Mouse (Mus musculus): ENCODE measurements around the gene Gm5475. TPM values are rescaled to one million over a fixed set of nuclear protein-coding genes. Genes with fewer than 3 reads are reported as not detected.
A peak's percentile ranks its signal among the peaks of the same experiment; 100 is the strongest.
"Not testable (repeated sequence)": the region's sequence is repeated elsewhere in the genome, so short reads cannot be mapped to it uniquely, and the experiment has no call there.

Gm5475 gene
- total RNA-seq (2021) = not detected

DNA sequence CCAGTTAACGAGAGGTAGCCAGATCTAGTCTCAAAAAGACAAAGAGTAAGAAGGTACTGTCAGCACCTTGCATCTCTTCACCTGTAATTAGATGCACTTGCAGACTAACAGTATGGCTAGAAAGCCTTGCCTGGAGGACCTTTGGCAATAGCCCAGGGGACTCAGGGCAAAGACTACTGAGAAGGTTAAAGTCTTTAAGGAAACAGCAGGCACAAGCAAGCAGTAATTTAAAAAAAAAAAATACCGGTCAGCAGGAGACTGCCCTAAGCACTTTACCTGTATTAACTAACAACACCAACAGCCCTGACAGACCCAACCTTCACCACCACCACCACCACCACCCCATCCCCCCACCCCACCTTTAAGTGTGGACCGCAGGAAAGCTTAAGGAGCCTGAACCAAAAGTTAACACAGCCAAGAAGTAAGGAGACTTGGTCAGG, at the start of gene Gm5475:
Gene Gm5475, plus strand, starts transcription at position 390 of the 440 bp plus-strand sequence.
- DNase-seq (ENCODE audit: extremely low spot score in 1 of 2, low spot score in 1 of 2) = not testable (repeated sequence)

DNA sequence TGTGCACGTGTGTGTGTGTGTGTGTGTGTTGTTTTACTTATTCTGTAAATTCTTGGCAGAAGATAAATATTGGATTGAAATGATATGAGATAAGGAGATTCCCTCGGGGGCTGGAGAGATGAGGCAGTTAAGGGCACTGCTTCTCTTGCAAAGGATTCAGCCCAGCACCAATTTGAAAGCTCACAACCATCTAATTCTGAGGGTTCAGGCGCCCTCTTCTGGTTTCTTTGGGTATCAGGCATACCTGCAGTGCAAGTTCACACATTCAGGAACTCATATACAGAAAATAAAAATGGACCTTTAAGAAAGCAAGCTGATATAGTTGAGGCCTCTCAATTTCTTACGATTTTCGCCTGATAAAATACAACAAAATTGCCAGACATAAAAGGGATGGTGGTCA, 46.9 kb upstream of the Gm5475 start:
- DNase-seq (ENCODE audit: extremely low spot score in 1 of 2, low spot score in 1 of 2) = peak; percentile 27 to 74

DNA sequence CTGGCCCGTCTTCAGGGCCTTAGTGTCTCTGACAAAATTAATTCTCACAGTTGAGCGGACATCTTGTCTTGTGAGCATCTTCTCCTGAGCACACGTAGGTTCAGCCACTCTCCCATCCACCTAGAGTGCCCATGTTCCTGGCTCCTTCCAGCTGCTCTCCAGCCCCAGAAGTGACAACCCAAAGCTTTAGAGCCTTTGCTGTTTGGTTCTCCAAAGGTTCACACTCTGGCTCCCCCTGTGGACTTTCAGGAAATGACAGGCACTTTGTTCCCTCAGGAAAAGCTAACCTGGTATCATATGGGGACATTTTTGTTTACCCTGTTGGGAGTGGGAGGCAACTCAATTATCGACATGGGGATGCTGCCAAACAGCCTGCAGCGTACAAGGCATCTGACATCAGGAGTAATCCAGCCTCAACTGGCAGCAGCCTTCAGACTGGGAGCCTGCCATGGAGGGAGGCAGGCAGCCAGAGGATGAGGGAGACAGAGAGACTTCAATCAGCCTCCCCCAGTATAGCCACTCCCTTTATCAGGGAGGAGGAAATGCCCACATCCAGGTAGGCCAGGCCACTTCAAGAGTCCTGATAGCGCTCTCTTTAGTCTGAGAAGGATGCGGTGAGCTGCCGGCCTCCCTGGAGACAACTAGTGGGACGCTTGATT, 44.0 kb upstream of the Gm5475 start:
- not testable (repeated sequence) for DNase-seq (ENCODE audit: extremely low spot score in 1 of 2, low spot score in 1 of 2)

DNA sequence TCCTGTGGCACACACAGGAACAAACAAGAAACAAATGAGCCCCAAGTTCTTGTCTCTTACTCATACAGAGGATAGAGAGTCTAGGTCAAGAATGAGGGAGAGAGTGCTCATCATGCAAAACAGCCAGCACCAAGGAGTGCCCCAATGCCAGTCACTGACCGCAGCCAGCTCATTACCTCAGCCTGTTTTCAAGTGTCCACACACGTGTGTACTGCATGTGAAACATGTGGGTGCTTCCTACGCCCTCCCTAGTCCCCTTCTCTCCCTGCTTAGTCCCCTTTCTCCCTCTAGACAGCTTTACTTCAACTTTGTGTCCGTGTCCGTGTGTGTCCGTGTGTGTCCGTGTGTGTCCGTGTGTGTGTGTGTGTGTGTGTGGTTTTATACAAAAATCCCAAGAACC, 42.3 kb upstream of the Gm5475 start:
- DNase-seq (ENCODE audit: extremely low spot score in 1 of 2, low spot score in 1 of 2) = no peak

DNA sequence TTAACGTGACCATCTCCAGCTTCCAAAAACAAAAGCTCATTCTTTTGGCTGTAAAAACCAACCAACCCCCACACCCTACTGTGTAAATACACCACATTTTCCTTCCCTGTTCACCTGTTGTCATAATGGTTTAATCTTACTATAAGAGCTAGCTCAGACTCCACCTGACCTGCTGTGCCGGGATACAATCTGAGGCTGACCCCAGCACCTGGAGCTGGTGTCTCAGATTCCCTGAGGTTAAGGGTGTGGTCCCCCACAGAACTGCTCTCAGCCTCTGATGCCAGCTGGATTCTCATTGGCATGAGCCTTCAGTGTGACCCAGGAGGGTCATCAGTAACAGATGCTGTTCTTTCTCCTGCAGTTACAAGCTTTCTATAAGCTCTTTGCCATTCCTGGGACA, 41.8 kb upstream of the Gm5475 start:
- no peak for DNase-seq (ENCODE audit: extremely low spot score in 1 of 2, low spot score in 1 of 2)

DNA sequence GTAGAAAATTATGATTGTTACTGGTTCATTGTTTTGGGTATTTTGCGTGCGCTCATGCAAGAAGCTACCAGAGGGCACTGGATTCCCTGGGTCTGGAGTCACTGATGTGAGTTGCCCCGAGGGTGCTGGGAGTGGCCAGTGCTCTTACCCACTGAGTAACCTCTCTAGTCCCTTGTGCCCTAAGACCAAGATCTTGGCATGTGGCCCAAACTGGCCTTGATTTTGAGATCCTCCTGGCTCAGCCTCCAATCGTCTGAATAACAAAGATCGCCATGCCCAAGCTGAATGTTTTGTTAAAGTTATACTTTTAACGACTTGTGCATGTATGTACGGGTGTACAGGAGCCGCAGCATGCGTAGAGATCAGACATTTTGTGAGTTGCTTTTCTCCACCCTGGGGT, 36.2 kb upstream of the Gm5475 start:
- DNase-seq (ENCODE audit: extremely low spot score in 1 of 2, low spot score in 1 of 2) = no peak

DNA sequence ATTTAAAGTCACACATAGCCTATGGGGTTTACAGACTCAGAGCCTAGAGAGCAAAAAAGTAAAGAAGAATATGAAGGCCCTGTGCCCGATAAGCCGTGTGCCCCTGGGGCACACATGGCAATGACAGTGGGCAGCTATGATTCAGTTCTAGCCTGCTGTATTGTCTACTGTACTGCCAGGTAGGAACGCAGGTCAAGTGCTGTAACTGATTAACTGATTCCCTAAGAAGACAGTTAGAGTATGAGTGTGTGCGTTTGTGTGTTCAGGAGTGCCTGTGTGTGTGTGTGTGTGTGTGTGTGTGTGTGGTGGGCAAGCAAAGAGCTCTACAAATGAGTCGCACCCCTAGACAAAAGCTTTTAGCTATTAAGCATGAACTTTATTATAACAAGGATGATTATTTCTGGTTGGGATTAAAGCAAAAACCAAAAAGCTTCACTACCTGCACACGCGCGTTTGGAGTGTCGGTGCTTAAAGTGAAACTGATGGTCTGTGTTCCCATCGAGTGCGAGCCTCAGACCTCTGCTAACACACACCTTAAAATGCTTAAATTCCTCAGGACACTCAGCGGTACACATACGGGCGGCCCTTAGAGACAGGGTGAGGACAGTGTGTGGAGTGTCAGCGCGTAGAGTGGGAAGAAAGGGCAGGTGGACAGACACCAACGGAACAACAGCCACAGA, 34.3 kb upstream of the Gm5475 start:
- DNase-seq (ENCODE audit: extremely low spot score in 1 of 2, low spot score in 1 of 2) = no peak

DNA sequence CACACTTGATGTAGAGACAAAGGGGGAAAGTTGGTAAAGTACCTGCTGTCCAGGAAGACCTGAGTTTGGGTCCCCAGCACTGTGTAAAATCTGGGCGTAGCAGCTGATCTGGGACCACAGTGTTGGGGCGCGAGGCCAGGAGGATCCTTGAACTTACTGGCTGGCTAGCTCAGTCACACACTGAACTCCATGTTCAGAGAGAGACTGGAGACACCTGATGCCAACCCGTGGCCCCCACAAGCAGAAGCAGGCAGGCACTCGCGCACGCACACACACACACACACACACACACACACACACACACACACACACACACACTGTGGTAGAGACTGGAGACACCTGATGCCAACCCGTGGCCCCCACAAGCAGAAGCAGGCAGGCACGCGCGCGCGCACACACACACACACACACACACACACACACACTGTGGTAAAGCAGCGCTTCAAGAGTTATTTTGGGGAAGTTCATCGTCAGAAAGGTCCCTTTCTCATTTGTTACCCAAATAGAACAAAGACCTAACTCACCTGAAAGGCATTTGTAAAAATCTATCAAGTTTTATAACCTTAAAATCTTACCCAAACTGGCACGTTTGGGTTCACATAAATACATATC, 33.6 kb upstream of the Gm5475 start:
- no peak for DNase-seq (ENCODE audit: extremely low spot score in 1 of 2, low spot score in 1 of 2)

DNA sequence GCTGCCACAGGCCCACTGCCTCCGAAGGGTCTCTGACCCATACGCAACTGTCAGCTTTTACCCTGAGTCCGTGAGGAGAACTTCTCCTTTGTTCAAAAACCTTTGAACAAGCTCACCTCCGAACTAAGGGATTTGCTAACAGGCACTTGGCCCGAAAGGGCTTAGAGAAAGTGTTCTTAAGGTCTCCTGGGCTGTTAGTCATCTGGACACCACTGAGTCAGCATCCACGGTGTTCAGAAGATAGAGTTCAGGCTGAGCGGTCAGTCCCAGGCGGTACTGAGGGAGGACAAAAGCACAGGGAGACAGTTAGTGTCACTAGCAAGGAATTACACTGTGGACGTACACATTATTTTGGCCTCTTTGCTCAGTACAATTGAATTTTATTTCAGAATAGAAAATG, 33.1 kb upstream of the Gm5475 start:
- DNase-seq (ENCODE audit: extremely low spot score in 1 of 2, low spot score in 1 of 2) = no peak

DNA sequence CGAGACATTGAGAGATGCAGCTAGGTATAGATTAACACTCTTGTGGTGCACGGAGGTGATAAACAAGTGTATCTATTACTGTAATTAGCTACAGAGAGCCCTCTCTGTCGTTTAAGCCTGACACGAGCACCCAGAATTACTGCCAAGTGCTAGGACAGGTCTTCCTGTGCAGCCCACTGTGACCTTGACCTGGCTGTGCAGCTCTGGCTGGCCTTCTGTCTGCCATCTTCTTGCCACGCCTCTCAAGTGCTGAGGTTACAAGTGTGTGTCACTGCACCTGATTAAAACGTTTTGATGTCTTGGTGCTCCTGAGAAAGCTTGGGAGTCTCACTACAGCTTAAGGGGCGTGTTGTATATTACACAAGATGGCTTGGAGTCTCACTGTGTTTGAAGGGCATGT, 30.9 kb upstream of the Gm5475 start:
- DNase-seq (ENCODE audit: extremely low spot score in 1 of 2, low spot score in 1 of 2) = no peak

DNA sequence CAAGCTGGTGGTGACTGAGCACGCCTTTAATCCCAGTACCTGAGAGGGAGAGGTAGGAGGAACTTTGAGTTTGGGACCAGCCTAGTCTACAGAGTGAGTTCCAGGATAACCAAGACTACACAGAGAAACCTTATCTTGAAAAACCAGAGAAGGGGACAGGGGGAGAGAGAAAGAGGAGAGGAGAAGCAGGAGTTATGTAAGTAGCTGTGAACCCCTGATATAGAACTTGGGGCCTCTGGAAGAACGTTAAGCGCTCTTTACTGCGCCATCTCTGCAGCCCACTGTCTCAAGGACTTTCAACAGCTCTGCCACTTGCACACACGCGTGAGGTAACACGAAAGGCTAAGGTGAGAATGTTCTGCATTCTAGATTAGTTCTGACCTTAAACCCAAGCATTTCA, 30.3 kb upstream of the Gm5475 start:
- no peak for DNase-seq (ENCODE audit: extremely low spot score in 1 of 2, low spot score in 1 of 2)

DNA sequence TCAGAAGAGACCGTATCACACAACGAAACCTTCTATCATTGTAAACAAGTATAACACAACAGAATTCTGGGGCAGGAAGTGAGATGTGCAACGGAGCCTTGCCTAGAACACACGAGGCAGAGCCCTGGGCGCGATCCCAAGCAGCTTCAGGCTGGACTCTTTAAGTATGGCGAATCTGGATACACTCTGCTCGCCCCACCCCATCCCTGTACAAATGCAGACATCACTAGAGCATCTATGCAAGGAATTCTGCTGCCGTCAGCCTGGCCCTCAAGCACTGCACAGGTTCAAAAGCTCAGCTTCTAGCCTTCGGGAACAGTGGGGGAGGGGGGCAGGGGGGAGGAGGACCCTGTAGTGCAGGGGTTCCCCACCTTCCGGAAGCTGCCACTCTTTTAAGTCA, 28.9 kb upstream of the Gm5475 start:
- DNase-seq (ENCODE audit: extremely low spot score in 1 of 2, low spot score in 1 of 2) = no peak

DNA sequence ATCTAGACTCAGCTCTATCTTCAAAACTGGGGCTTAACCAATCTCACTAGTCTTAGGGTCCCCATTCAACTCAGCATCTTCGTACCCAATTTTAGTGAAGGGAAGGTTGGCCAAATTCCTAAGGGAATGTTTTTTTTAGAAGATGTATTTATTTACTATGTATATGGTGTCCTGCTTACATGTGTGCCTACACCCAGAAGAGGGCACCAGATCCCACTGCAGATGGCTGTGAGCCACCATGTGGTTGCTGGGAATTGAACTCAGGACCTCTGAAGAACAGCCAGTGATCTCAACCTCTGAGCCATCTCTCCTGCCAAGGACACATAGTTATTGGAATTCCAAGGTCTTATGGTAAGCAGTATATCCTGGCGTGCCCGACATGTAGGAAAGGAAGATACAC, 26.4 kb upstream of the Gm5475 start:
- no peak for DNase-seq (ENCODE audit: extremely low spot score in 1 of 2, low spot score in 1 of 2)

DNA sequence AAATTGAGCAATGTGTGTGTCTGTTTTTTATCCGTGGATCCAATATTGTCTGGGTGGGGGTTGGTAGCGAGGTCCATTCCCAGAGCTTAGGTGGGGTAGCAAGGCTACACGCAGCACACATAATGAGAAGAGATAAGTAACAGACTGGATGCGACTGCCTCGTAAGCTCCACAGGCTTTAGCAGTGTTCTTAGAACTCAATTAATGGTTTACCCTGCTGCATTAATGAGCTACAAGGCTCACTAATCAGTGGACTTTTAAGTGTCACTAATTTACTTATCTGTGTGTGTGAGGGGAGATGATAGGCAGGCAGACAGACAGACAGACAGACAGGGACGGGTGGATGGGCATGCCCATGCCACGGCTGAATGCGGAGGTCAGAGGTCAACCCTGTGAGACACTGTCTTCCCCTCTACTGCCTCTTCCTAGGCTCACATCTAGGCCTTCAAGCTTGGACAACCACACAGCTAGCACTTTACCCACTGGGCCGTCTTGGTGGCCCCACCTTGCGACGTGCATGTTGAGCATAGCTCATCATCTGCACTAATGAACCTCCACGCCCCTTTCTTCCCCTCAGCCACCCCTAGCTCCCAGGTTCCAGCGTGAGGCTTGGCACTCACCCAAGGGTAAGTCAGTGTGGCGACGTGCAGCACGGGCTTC, 21.2 kb upstream of the Gm5475 start:
- DNase-seq (ENCODE audit: extremely low spot score in 1 of 2, low spot score in 1 of 2) = no peak

DNA sequence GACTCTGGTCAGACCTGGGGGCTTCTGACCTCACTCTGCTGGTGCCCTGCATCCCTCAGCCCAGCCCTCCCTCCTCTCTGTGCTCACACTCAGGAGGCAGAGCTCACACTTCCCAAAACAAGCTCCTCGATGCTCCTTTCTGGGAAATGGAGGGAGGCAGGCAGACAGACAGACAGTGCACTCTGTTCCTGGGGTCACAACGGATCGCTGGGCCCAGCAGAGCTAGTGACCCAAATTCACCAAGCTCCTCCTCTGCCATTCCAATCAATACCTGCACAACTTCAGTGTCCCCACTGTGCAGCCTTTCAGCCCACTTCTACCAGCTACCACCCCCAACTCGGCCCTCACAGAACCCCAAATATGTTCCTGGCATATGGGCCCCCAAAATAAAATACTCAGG, 20.1 kb upstream of the Gm5475 start:
- DNase-seq (ENCODE audit: extremely low spot score in 1 of 2, low spot score in 1 of 2) = no peak

DNA sequence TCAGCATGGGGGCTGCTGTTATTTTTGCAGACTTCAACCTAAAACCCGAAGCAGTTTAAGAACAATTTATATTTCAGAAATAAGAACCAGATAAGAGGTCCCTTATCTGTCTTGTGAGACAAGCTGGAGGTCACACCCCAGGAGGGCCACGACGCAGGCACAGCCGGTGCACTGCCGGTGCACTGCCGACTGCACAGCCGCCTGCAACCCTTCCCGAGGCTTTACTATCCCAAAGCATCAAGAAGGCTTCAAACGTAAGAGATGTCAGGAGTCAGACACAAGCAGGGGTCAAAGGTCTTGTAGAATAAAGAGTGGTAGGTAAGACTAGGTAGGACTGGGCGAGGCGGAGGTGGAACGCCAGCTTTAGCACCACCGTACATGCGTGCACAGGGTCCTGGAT, 19.6 kb upstream of the Gm5475 start:
- no peak for DNase-seq (ENCODE audit: extremely low spot score in 1 of 2, low spot score in 1 of 2)

DNA sequence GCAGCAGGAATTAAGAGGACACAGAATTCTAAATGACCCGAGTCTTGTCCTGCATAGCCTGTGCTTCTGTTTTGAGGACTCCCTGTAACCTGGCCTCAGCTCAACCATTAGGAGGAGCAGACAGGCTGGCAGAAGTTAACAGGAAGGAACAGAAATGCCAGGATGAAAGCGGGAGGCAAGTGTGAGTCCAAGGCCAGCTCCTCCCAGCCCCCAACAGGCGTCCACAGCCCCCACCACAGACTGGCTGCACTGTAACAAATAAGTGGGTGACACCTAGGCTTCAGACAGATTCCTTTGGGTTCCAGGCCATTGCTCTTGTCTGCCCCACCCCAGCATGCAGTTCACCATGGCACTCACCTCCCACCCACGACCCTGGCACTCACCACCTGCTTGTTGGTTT, 19.1 kb upstream of the Gm5475 start:
- DNase-seq (ENCODE audit: extremely low spot score in 1 of 2, low spot score in 1 of 2) = no peak

DNA sequence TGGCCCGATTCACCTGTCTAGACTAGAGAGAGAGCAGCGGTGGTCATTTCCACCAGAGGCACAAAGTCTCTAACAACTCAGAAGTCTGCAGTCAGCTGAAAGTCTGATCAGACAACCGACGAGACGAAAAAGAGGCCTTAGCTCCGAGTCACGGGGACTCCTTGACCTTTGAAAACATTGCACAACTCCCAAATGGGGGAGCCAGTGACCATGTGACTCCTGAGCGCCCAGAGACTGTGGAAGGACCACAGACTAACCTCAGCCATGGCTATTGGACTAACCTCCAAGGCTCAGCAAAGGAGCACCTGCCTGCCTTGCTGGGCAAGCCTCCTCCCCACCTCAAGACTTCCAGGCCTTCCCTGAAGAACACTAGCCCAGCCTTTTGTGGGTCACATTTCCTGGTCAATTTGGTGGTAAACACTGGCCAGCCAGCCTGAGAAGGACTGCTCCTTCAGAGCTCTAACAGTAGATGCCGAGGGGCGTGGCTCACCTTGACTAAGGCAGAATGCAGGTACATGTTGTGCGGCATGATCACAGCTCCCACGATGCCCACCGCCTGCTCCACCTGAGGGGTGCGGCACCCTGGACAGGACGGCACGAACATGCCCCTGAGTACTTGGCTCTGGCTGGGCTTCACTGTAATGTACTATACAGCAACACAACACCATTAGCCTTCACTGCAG, 18.5 kb upstream of the Gm5475 start:
- DNase-seq (ENCODE audit: extremely low spot score in 1 of 2, low spot score in 1 of 2) = no peak

DNA sequence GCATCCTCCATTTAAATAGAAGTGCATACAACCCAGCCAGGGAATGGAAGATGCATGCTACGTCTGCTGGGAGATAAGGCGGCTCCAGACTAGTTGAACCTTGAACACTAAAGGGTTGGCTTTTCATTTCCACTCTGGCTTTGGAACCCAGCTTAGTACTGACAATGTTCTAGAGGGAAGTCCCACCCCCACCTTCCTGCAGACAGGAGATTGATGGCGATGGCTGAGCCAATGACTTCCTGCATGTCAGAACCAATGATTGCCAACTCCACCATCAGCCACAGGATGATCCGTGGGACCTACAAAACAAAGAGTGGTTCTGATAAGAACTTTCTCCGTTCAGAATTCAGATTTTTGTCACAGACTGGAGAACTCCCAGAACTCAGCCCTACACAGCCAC, 15.9 kb upstream of the Gm5475 start:
- no peak for DNase-seq (ENCODE audit: extremely low spot score in 1 of 2, low spot score in 1 of 2)

DNA sequence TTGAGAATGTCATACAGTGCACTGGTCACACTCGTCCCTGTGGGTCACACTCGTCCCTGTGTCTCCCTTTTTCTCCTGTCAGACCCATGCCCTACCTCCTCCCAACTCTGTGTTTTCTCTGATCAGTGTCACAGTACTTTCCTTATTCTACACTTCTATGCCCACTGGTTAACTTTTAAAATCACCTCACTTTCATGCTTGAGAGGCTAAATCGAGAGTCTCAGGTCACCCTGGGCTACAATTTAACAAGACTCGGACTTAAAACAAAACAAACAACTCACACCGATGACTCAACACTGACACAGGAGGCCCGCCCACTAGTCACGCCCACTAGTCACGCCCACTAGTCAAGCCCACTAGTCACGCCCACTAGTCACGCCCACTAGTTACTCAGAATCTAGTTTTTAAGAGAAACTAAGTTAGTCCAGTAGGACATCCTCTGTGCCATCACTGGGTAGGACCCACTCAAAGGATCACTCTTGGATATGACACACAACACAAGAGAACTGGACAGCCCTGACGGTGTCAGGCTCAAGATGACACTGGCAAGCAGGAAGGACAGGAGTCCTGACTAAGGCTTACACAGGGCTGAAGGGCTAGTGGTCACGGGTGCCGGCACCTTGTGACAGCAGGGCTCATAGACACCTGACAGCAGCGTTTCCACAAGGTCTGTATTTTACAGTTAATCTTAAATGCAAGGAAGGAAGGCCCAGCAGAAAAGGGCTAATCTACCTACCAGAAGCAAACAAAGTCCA, 10.9 kb upstream of the Gm5475 start:
- no peak for DNase-seq (ENCODE audit: extremely low spot score in 1 of 2, low spot score in 1 of 2)
